Mouse (Mus musculus): ENCODE results near the gene Ripor2. TPM values are rescaled to one million over a fixed set of nuclear protein-coding genes. Genes with fewer than 3 reads are reported as not detected.

Gene Ripor2
- polyA plus RNA-seq, 1 experiment from 2014 or later, result 3.1 TPM

DNA sequence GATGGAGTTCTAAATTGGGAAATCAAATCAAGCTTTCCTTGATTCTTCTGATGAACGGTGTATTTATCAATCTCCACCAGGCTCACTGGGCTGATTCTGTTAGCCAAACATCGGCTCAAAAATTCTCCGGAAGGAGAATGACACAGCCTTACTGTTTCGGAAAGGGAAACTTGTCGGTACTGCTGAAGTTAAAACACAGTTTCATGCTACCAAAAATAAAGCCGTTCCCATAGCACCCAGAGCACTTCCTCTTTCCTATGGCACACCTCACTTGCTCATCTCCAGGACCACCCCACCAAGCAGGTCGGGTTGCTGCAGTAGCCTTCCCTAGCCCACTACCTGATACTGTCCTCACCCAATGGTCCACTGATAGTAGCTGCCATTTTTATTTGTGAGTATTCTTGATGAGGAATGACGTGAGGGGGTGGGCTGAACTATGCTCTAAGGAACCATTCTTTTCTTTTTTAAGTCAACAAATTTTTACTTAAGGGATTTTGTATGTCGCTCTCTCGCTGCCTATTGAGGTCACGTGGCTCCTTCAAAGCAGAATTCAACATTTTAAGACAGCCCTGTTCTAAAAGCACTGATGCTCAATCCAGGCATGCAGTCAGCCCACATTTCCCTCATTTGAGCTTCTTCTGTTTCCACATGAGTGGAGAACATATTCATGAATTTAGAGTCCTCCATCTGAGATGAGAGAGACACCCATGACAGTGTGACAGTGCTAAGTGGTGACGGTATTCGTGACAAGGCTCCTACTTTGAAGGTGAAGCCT, 52.5 kb downstream of the Ripor2 start:
- no peak overlapping the region for H3K9ac ChIP-seq (ENCODE audit: low read depth, low read length)
- H3K27me3 ChIP-seq (ENCODE audit: control insufficient read depth, insufficient read depth, low read length), result 0 out of 2 replicates have a peak, but pooled peaks cover 2% of the 10 kb centered on the region
- no peak overlapping the region for H3K4me2 ChIP-seq (replicated peaks; ENCODE audit: low read depth, low read length)
- H3K4me1 ChIP-seq (ENCODE audit: control insufficient read depth, insufficient read depth, low read length), result no peaks in the 10 kb centered on the region; the same call in 1 of the 2 replicates
- H3K9me3 ChIP-seq (ENCODE audit: control insufficient read depth, low read length), result no peaks in the 10 kb centered on the region
- H3K4me3 ChIP-seq (ENCODE audit: low read length), result no peak overlapping the region
- no peak overlapping the region for H3K27ac ChIP-seq (ENCODE audit: low read depth, low read length)
- 90% methylated on average over 13 of the region's 13 CpGs for WGBS
- no peaks in the 10 kb centered on the region for H3K36me3 ChIP-seq (ENCODE audit: control insufficient read depth, insufficient read depth, low read length)
- no peak for ATAC-seq (ENCODE audit: low FRiP score, low TSS enrichment)

DNA sequence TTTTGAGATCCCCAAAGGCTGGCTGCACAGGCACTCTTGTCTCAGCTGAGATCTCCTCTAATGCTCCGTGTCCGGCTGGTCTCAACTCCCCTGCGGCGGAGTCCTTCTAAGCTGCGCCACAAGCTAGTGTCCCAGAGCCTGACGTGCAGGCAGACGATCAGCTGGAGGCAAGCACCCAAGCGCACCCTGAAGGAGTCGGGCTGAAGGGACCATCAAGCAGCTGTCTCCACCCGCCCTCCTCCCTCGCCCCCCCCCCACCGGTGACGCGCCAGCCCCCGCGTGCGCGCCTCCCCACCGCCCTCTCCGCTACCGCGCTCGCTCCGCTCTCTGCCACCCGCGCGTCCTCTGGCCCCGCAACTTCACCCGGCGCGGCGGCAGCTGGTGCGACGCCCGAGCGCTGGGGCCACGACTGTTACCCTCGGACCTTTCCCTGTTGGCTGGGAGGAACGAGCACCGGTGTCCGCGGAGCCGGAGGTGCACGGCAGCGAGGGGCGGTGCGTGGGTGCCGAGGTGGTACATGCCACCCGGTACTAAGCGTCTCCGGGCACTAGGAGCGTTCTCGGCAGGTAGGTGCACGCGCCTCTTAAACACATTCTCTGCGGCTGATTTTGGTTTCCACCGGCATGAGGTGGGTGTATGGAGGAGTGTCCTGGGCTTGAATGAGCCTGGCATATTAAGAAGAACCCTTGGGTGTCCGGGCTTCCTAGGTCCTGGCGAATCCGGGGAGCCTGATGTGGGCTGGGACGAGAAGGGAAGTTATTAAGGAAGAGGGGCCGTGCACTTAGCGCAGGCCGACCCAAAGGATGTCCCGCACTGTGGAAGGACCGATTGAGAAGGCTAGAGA, 56.6 kb downstream of the Ripor2 start:
- Histone ChIP-seq H3K4me2 (replicated peaks; ENCODE audit: low read depth, low read length) (peak overlapping the region; percentile 99), H3K9ac (ENCODE audit: low read depth, low read length) (peak overlapping the region; percentile 56), H3K27ac (ENCODE audit: low read depth, low read length) (no peak overlapping the region), H3K27me3 (ENCODE audit: control insufficient read depth, insufficient read depth, low read length) (0 out of 2 replicates have a peak, but pooled peaks cover 2% of the 10 kb centered on the region), H3K4me1 (ENCODE audit: control insufficient read depth, insufficient read depth, low read length) (no peaks in the 10 kb centered on the region; the same call in 1 of the 2 replicates), H3K9me3 (ENCODE audit: control insufficient read depth, low read length) (no peaks in the 10 kb centered on the region), H3K4me3 (ENCODE audit: low read length) (peak overlapping the region; percentile 62), H3K36me3 (ENCODE audit: control insufficient read depth, insufficient read depth, low read length) (no peaks in the 10 kb centered on the region)
- WGBS, result under 1% methylated on average over 58 of the region's 66 CpGs
- ATAC-seq (ENCODE audit: low FRiP score, low TSS enrichment), result peak; percentile 74

DNA sequence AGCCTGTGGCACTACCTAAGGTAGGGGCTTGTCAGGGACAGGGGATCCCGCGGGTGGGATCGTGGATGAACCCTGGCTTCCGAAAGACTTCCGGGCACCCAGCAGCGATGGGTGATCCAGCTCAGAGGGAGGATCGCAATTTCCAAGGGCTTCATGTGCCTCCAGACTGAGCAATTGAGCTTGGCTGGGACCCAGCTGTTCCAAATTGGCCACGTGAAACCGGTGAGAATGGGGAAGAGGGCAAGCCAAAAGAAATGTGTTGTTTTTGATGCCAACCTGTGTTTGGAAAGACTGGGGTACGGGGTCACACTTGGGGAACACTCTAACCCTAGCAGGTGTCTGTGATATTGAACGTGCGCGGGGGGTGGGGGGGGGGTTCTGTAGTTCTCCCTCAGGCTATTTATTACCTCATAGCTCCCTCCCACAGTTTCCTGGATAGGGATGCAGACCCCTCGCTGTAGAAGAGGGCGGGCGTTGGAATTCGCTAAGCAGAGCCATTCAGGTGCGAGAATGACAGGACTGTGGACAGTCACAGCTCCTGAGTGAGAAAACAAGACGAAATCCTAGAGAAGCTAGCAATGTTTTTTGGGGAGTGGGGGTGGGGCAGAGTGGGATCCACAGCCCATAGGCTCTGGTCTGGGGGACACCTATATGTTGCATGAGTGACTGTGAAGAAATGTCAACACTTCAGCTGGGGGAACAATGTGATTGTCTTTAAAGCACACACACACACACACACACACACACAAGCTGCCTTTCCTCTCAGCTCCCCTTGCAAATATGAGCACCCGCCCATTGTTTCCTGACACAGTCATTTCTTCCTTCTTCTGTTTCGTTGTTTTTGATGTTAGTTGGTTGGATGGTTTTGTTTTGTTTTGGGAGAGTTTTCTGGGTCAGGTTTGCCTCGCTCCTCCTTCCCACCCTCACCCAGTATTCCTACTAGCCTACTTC, 57.5 kb downstream of the Ripor2 start:
- peak overlapping the region; percentile 62 for H3K4me3 ChIP-seq (ENCODE audit: low read length)
- WGBS, result 9% methylated on average over 22 of the region's 22 CpGs
- H3K9ac ChIP-seq (ENCODE audit: low read depth, low read length), result peak overlapping the region; percentile 56

DNA sequence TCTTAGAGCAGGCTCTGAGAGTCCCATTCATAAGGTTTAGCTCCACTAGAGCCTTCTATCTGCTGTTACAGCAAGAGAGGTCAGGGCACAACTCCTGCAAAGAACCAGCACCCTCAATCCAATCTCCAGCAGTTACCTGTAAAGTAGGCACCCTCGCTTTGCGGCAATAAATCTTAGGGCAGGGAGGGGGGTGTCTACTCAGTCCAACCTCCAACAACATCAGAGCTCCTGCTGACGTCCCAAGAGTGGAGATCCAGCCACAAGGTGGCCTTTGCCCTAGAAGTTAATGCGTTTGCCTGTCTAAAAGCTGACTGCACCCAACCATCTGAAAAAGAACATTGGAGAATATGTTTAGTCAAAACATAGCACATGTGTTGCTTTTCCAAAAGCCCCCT, 58.2 kb downstream of the Ripor2 start:
- Histone ChIP-seq H3K36me3 (ENCODE audit: control insufficient read depth, insufficient read depth, low read length) (no peaks in the 10 kb centered on the region), H3K9me3 (ENCODE audit: control insufficient read depth, low read length) (no peaks in the 10 kb centered on the region), H3K27ac (ENCODE audit: low read depth, low read length) (no peak overlapping the region), H3K4me2 (replicated peaks; ENCODE audit: low read depth, low read length) (no peak overlapping the region), H3K4me1 (ENCODE audit: control insufficient read depth, insufficient read depth, low read length) (no peaks in the 10 kb centered on the region; the same call in 1 of the 2 replicates), H3K27me3 (ENCODE audit: control insufficient read depth, insufficient read depth, low read length) (0 out of 2 replicates have a peak, but pooled peaks cover 2% of the 10 kb centered on the region), H3K4me3 (ENCODE audit: low read length) (no peak overlapping the region), H3K9ac (ENCODE audit: low read depth, low read length) (no peak overlapping the region)
- ATAC-seq (ENCODE audit: low FRiP score, low TSS enrichment), result no peak
- WGBS, result 42% methylated on average over 4 of the region's 4 CpGs

More for the DNA sequence above, 57.5 kb downstream of the Ripor2 start:
- 0 out of 2 replicates have a peak, but pooled peaks cover 2% of the 10 kb centered on the region for H3K27me3 ChIP-seq (ENCODE audit: control insufficient read depth, insufficient read depth, low read length)
- H3K4me1 ChIP-seq (ENCODE audit: control insufficient read depth, insufficient read depth, low read length), result no peaks in the 10 kb centered on the region; the same call in 1 of the 2 replicates
- ATAC-seq (ENCODE audit: low FRiP score, low TSS enrichment), result peak; percentile 47; the same call in 1 of the 2 replicates
- no peak overlapping the region for H3K27ac ChIP-seq (ENCODE audit: low read depth, low read length)
- no peaks in the 10 kb centered on the region for H3K36me3 ChIP-seq (ENCODE audit: control insufficient read depth, insufficient read depth, low read length)
- no peaks in the 10 kb centered on the region for H3K9me3 ChIP-seq (ENCODE audit: control insufficient read depth, low read length)
- peak overlapping the region; percentile 99 for H3K4me2 ChIP-seq (replicated peaks; ENCODE audit: low read depth, low read length)

DNA sequence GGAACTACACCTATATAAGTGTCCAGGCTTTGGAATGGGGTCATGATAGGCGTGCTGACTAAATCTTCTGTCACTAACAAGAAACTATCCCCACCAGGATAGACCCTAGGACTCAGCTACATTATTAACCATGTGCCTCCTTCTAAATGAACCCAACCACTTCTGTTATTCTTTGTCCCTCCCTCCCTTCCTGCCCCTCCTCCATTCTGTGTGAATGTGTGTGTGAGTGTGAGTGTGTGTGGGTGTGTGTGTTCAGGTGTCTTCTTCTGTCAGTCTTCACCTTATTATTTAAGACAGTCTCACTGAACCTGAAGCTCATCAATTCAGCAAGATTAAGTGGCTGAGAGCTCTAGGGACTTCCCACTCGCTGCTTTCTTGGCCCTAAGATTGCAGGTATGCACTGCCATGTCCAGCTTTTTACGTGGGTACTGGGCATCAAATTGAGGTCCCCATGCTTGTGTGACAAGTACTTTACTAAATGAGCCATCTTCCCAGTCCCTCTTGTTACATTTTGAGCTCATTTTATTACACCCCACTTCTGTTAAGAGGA, 58.9 kb downstream of the Ripor2 start:
- Histone ChIP-seq H3K4me2 (replicated peaks; ENCODE audit: low read depth, low read length) (no peak overlapping the region), H3K27me3 (ENCODE audit: control insufficient read depth, insufficient read depth, low read length) (0 out of 2 replicates have a peak, but pooled peaks cover 2% of the 10 kb centered on the region)

DNA sequence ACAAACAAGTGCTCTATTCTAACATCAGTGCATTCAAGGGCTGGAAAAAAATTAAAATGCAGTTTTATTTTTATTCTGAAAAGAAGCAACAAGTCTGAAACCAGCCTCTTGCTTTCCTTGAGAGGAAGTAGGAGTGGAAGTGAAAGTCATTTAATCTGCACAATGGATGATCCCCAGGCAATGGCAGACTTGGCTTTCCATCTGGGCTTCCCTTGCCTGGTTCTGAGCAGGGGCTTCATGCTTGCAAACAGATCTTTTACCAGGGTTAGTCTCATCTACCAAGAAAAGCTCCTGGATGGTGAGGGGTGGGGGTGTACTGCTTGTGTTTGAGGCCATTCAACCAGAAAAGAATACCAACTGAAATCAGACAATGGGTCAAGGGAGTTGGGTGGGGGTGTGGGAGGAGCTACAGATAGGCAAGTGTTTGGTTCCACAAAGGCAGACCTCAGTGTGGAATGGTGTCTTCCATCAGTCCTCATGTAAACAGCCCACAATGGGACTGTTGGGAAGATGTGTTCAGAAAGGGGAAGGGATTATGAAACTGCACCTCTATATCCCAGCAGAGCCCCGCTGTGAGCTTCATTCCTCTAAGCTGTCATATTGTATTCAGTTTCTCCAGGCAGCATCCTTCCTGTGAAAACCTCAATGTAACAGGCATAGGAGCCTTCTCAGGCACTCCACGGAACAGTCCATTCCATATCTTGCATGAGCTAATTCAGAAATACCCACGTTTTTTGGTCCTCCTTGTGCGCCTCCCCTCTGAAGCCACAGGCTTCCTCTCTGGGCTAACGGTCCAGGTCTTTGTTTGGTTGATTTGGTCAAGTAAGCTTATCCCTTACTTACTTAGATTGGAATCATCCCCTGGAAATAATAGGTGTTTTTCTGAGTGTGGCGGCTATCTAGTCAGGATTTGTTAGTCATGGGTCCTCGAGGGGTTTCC, 59.8 kb downstream of the Ripor2 start:
- no peak for ATAC-seq (ENCODE audit: low FRiP score, low TSS enrichment)
- Histone ChIP-seq H3K4me3 (ENCODE audit: low read length) (no peak overlapping the region), H3K9me3 (ENCODE audit: control insufficient read depth, low read length) (no peaks in the 10 kb centered on the region), H3K4me1 (ENCODE audit: control insufficient read depth, insufficient read depth, low read length) (no peaks in the 10 kb centered on the region; the same call in 1 of the 2 replicates), H3K36me3 (ENCODE audit: control insufficient read depth, insufficient read depth, low read length) (no peaks in the 10 kb centered on the region), H3K27ac (ENCODE audit: low read depth, low read length) (no peak overlapping the region), H3K4me2 (replicated peaks; ENCODE audit: low read depth, low read length) (no peak overlapping the region), H3K27me3 (ENCODE audit: control insufficient read depth, insufficient read depth, low read length) (0 out of 2 replicates have a peak, but pooled peaks cover 2% of the 10 kb centered on the region), H3K9ac (ENCODE audit: low read depth, low read length) (no peak overlapping the region)
- WGBS, result 76% methylated on average over 7 of the region's 7 CpGs

More for the DNA sequence above, 58.9 kb downstream of the Ripor2 start:
- Histone ChIP-seq H3K27ac (ENCODE audit: low read depth, low read length) (no peak overlapping the region), H3K4me1 (ENCODE audit: control insufficient read depth, insufficient read depth, low read length) (no peaks in the 10 kb centered on the region; the same call in 1 of the 2 replicates), H3K9me3 (ENCODE audit: control insufficient read depth, low read length) (no peaks in the 10 kb centered on the region), H3K4me3 (ENCODE audit: low read length) (no peak overlapping the region), H3K9ac (ENCODE audit: low read depth, low read length) (no peak overlapping the region), H3K36me3 (ENCODE audit: control insufficient read depth, insufficient read depth, low read length) (no peaks in the 10 kb centered on the region)
- WGBS, result 71% methylated on average over 3 of the region's 3 CpGs
- no peak for ATAC-seq (ENCODE audit: low FRiP score, low TSS enrichment)

DNA sequence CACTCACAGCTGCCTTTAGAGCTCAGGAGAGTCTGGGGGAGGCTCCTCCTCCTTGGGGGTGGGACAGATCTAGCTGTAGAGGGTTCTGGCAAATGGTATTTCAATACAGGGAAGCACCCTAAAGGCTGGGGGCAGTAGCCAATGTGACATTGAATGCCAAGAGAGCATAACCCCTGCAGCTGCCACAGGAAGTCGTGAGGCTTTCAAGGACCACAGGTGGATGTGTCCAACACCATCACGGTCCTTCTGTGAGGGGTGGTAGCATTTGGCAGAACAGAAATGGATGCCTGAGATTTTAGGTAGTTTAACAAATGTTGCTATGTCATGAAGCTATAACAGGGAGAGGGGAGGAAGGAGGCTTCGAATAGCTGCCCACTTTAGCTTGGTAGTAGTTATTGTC, 63.2 kb downstream of the Ripor2 start:
- no peak overlapping the region for H3K4me3 ChIP-seq (ENCODE audit: low read length)
- H3K27me3 ChIP-seq (ENCODE audit: control insufficient read depth, insufficient read depth, low read length), result no peaks in the 10 kb centered on the region
- H3K9ac ChIP-seq (ENCODE audit: low read depth, low read length), result no peak overlapping the region
- 83% methylated on average over 3 of the region's 3 CpGs for WGBS
- H3K27ac ChIP-seq (ENCODE audit: low read depth, low read length), result no peak overlapping the region
- ATAC-seq (ENCODE audit: low FRiP score, low TSS enrichment), result no peak
- H3K36me3 ChIP-seq (ENCODE audit: control insufficient read depth, insufficient read depth, low read length), result no peaks in the 10 kb centered on the region
- H3K4me1 ChIP-seq (ENCODE audit: control insufficient read depth, insufficient read depth, low read length), result no peaks in the 10 kb centered on the region
- H3K9me3 ChIP-seq (ENCODE audit: control insufficient read depth, low read length), result no peaks in the 10 kb centered on the region
- H3K4me2 ChIP-seq (replicated peaks; ENCODE audit: low read depth, low read length), result no peak overlapping the region
